Comparison of ENCODE assay signal across 8 mouse cellular contexts in genomic region chr12:108902940-108903339, GRCm38 (mm10). TPM values are rescaled to one million over a fixed set of nuclear protein-coding genes. Genes with fewer than 3 reads are reported as not detected.
DNase-seq lines count a peak whose midpoint lies in the region; ATAC-seq and TF ChIP-seq lines count a peak whose summit lies in the region.

No protein-coding gene starts in this region.

- TF ChIP-seq POLR2A in bone marrow, adult 2 months (IDR thresholded peaks at IDR 0.05; ENCODE audit: borderline replicate concordance, control insufficient read depth, low read depth, low read length), result no peak

- peaks cover 12% of the 10 kb centered on the region; the same call in 1 of the 2 replicates for H3K36me3 ChIP-seq in hindbrain, embryonic 10.5 days
- H3K36me3 ChIP-seq in hindbrain, embryonic 12.5 days, result peaks cover 9% of the 10 kb centered on the region; the same call in 1 of the 2 replicates
- peaks cover 49% of the 10 kb centered on the region for H3K36me3 ChIP-seq in megakaryocyte, embryonic 14.5 days (replicated peaks; ENCODE audit: low read length)

- H3K27me3 ChIP-seq in hindbrain, embryonic 10.5 days (ENCODE audit: insufficient read depth, poor library complexity, severe bottlenecking), result peaks cover 4% of the 10 kb centered on the region; the same call in 1 of the 2 replicates
- no peaks in the 10 kb centered on the region for H3K27me3 ChIP-seq in hindbrain, embryonic 12.5 days
- H3K27me3 ChIP-seq in megakaryocyte, embryonic 14.5 days (replicated peaks), result no peaks in the 10 kb centered on the region

- ATAC-seq in hindbrain, embryonic 12.5 days (ENCODE audit: low FRiP score), result no peak
- ATAC-seq in erythroid progenitor cell, adult 5-6 weeks (replicated peaks; ENCODE audit: low FRiP score, poor library complexity, severe bottlenecking), result peak; percentile 65

- H3K4me2 ChIP-seq in hindbrain, embryonic 12.5 days (replicated peaks), result no peak overlapping the region

- DNase-seq in hindbrain, embryonic 10.5 days (ENCODE audit: low spot score), result peak; percentile 63
- peak; percentile 54 to 73 for DNase-seq in heart, postnatal 14 days
- DNase-seq in left cerebral cortex, adult 2 months (ENCODE audit: extremely low spot score in 1 of 2, low spot score in 2 of 2), result peak; percentile 72 to 74
- DNase-seq in right cerebral cortex, postnatal 4 days, result peak; percentile 61

- no peak overlapping the region for H3K4me3 ChIP-seq in hindbrain, embryonic 10.5 days
- no peak overlapping the region for H3K4me3 ChIP-seq in hindbrain, embryonic 12.5 days
- H3K4me3 ChIP-seq in bone marrow, adult 2 months (replicated peaks; ENCODE audit: control insufficient read depth, low read depth, low read length), result no peak overlapping the region
- H3K4me3 ChIP-seq in left cerebral cortex, adult 2 months, result no peak overlapping the region
- peak overlapping the region; percentile 8 for H3K4me3 ChIP-seq in megakaryocyte, embryonic 14.5 days (replicated peaks)

- intact Hi-C loops in heart, postnatal 14 days (cut with DNase I), result loop anchor here (5.0 to 10.0 kb wide), 3 partner anchors 702 to 1494 kb away; partner anchors contain the start of gene Rtl1
- intact Hi-C loops in left cerebral cortex, adult 2 months (cut with DNase I), result loop anchor here (1.0 to 10.0 kb wide), 7 partner anchors 534 to 1495 kb away; no protein-coding TSS in a partner anchor

- H3K9ac ChIP-seq in hindbrain, embryonic 12.5 days, result no peak overlapping the region

- 25% methylated on average over 8 of the region's 8 CpGs for WGBS in hindbrain, embryonic 10.5 days
- 17% methylated on average over 8 of the region's 8 CpGs for WGBS in hindbrain, embryonic 12.5 days
- 19% methylated on average over 8 of the region's 8 CpGs for WGBS in bone marrow, adult 2 months

- no peaks in the 10 kb centered on the region for H3K9me3 ChIP-seq in hindbrain, embryonic 10.5 days
- H3K9me3 ChIP-seq in hindbrain, embryonic 12.5 days (replicated peaks), result no peaks in the 10 kb centered on the region
- H3K9me3 ChIP-seq in megakaryocyte, embryonic 14.5 days, result no peaks in the 10 kb centered on the region

- TF ChIP-seq CTCF in bone marrow, adult 2 months (IDR thresholded peaks at IDR 0.05; ENCODE audit: control insufficient read depth, insufficient read depth, low read length), result peak; percentile 91
- peak; percentile 88 for TF ChIP-seq CTCF in left cerebral cortex, adult 2 months (IDR thresholded peaks at IDR 0.05)

- peaks cover 32% of the 10 kb centered on the region for H3K4me1 ChIP-seq in hindbrain, embryonic 10.5 days (replicated peaks)
- peaks cover 36% of the 10 kb centered on the region for H3K4me1 ChIP-seq in hindbrain, embryonic 12.5 days
- H3K4me1 ChIP-seq in bone marrow, adult 2 months (ENCODE audit: control insufficient read depth, insufficient read depth, low read length), result no peaks in the 10 kb centered on the region
- H3K4me1 ChIP-seq in megakaryocyte, embryonic 14.5 days, result peaks cover 30% of the 10 kb centered on the region

- H3K27ac ChIP-seq in hindbrain, embryonic 10.5 days, result no peak overlapping the region
- H3K27ac ChIP-seq in hindbrain, embryonic 12.5 days, result no peak overlapping the region
- no peak overlapping the region for H3K27ac ChIP-seq in bone marrow, adult 2 months (ENCODE audit: control insufficient read depth, insufficient read depth, low read depth, low read length, poor library complexity)
- H3K27ac ChIP-seq in left cerebral cortex, adult 2 months, result no peak overlapping the region

RNA-seq across cellular contexts. Expression of gene Wars, which starts 9.0 kb away (rescaled TPM):
- 142 and 143 TPM in 2 replicates for polyA plus RNA-seq in hindbrain, embryonic 10.5 days (2016; fragmentation: Nextera tagmentation; extraction: Ambion mirVana)
- 111 and 113 TPM in 2 replicates for polyA plus RNA-seq in hindbrain, embryonic 12.5 days (2016; fragmentation: Nextera tagmentation; extraction: Ambion mirVana)
- polyA plus RNA-seq in bone marrow, adult 2 months (2011; ENCODE audit: insufficient read depth, insufficient read length, low replicate concordance, missing spikeins), result 7.9 and 14.6 TPM in 2 replicates
- 4.6 and 12.3 TPM in 2 replicates for total RNA-seq in erythroid progenitor cell, adult 5-6 weeks (2015; ENCODE audit: low replicate concordance)
- 8.2 and 21.4 TPM in 2 replicates for total RNA-seq in erythroid progenitor cell, adult 5-6 weeks (2017; ENCODE audit: low replicate concordance)
- total RNA-seq in heart, postnatal 14 days (2021), result 10 to 100 TPM; 32.2 to 36.7 TPM
- total RNA-seq in left cerebral cortex, adult 2 months (2021), result 10 to 100 TPM; 84.8 to 86.0 TPM
- polyA plus RNA-seq in megakaryocyte, embryonic 14.5 days (2012; ENCODE audit: insufficient read depth, low replicate concordance), result 22.4 and 33.8 TPM in 2 replicates

RNA-seq across cellular contexts. Expression of gene Wdr25, which starts 9.5 kb away (rescaled TPM):
- 9.0 and 10.4 TPM in 2 replicates for polyA plus RNA-seq in hindbrain, embryonic 10.5 days (2016; fragmentation: Nextera tagmentation; extraction: Ambion mirVana)
- polyA plus RNA-seq in hindbrain, embryonic 12.5 days (2016; fragmentation: Nextera tagmentation; extraction: Ambion mirVana), result 8.1 and 9.7 TPM in 2 replicates
- 3.5 and 3.7 TPM in 2 replicates for polyA plus RNA-seq in bone marrow, adult 2 months (2011; ENCODE audit: insufficient read depth, insufficient read length, low replicate concordance, missing spikeins)
- total RNA-seq in erythroid progenitor cell, adult 5-6 weeks (2015; ENCODE audit: low replicate concordance), result 0.84 and 2.5 TPM in 2 replicates
- total RNA-seq in erythroid progenitor cell, adult 5-6 weeks (2017; ENCODE audit: low replicate concordance), result 4.2 and 11.4 TPM in 2 replicates
- 1 to 10 TPM; 4.7 to 6.5 TPM for total RNA-seq in heart, postnatal 14 days (2021)
- total RNA-seq in left cerebral cortex, adult 2 months (2021), result 10 to 100 TPM; 10.2 to 13.4 TPM
- polyA plus RNA-seq in megakaryocyte, embryonic 14.5 days (2012; ENCODE audit: insufficient read depth, low replicate concordance), result 9.8 and 10.8 TPM in 2 replicates
